Mouse (Mus musculus) heart, postnatal 14 days (tissue): ENCODE data around the gene Defb23. TPM values are rescaled to one million over a fixed set of nuclear protein-coding genes. Genes with fewer than 3 reads are reported as not detected.

Experiments
- DNase-seq, 2 experiments: peaks; one replicate each; pipeline ENCODE4 v3.0.0; 2021 to 2022
- intact Hi-C: fragments of 180-260 bp; cut with DNase I; formaldehyde crosslinking; loops from one replicate; pipeline ENCODE4 v1.15.1; 2025
- long read RNA-seq, 2 experiments: library from polyadenylated mRNA; stranded (forward); transcript quantifications; one replicate each; pipeline ENCODE4 v2.0.0; 2021
- total RNA-seq, 2 experiments: library from RNA; stranded (reverse); gene quantifications; 2 replicates each; pipeline ENCODE4 v1.2.3; 2021

Gene Defb23
- total RNA-seq: not detected
- long read RNA-seq, experiment 1: 0 reads
- long read RNA-seq, experiment 2: 0 reads

- no peak for DNase-seq
- intact Hi-C loops: no loop called here
Observed at GRCm38 (mm10) chr2:152464570-152465150, at the start of gene Defb23. Gene Defb23 (minus strand): TSS chr2:152464620.

- intact Hi-C loops: no loop called here
- DNase-seq: no peak
Observed at GRCm38 (mm10) chr2:152511592-152511991, 47.2 kb upstream of the Defb23 start, which contains the start of gene Defb26. Gene Defb26 (minus strand): TSS chr2:152511692.

DNA sequence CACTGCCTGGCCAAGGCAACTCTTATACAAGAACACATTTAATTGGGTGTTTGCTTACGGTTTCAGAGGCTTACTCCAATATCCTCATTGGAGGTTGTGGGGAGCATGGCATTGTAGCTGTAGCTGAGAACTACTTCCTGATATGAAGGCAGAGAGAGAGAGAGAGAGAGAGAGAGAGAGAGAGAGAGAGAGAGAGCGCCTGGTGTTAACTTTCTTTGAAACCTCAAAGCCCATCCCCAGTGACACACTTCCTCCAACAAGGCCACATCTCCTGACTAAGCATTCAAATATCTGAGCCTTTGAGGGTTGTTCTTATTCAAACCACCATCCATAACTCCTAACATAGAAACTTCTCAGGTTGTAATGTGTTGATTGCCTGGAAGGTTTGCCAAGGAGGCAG, 39.5 kb upstream of the Defb23 start:
- no peak for DNase-seq
- intact Hi-C loops: no loop called here

- intact Hi-C loops: no loop called here
- no peak for DNase-seq
Observed at GRCm38 (mm10) chr2:152500863-152501229, 36.4 kb upstream of the Defb23 start.

DNA sequence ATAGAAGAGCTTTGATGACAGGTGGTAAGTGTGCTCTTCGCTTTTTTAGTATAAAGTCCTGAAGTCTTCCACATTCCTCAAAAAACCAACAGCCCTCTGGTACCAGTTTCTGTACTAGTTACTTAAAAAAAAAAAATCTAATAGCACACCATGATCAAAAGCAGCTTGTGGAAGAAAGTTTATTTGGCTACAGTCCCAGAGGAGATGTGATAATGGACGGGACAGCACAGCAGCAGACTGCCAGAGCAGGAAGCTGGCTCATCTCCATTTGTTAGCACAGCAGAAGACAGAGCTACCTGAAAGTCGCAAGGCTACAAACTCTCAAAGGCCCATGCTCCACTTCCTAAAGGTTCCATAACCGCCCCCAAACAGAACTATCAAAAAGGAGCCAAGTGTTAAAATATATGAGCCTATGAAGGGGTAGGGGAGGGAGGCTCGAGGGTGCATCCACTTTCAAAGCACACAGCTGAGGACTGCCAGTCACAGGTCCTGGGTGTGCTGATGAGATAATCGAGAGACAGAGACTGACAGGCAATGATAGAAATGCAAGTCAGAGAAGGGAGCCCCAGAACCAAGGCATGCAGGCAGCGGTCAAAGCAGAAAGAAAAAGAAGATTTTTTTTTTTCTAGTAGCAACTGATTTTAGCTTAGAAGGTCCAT, 35.9 kb upstream of the Defb23 start:
- intact Hi-C loops: no loop called here
- no peak for DNase-seq

DNA sequence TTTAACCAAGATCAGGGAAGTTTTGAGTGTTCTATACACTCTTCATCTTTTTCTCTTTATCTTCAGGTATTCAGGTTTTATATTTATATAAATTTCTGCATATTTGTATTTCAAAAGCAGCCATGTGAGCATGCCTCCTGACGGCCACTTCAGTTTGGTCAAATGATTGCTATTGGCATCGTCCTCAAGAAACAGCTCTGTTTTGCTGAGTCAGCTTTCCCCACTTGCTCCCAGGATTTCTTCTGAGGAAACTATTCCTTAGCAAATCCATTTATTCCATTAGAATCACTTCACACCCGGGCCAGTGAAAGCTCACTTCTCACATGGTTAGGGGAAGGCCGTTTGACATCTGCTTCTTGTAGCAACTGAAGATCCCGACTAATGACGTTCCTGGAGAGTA, 33.6 kb upstream of the Defb23 start:
- intact Hi-C loops: no loop called here
- DNase-seq: no peak

- intact Hi-C loops: no loop called here
- no peak for DNase-seq
Observed at GRCm38 (mm10) chr2:152493151-152493550, 28.7 kb upstream of the Defb23 start.

DNA sequence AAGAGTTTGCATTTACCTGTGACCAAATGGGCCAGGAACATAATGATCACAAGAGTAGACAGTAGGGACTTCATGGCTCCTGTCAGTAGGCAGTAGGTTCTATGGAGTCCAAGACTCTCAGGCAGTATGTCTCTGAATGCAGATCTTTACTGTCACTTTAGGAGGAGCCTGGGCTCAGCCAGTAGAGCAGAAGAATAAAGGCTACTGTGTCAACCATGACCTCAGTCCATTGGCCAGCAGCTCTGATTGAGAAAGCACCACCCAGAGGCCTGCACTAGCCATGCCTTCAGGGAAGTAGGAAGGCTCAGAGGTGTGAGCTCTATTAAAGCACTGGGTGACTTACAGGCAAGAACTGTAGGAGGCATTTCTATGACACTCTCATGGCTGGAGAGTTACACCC, 25.6 kb upstream of the Defb23 start, which contains the start of gene Defb22:
Gene Defb22 (minus strand): TSS at position 101 of the 400 bp plus-strand sequence.
- DNase-seq: no peak
- intact Hi-C loops: no loop called here

- DNase-seq: no peak
- intact Hi-C loops: no loop called here
Observed at GRCm38 (mm10) chr2:152487024-152487423, 22.6 kb upstream of the Defb23 start.

GRCm38 (mm10) chr2:152481726-152482125, 17.3 kb upstream of the Defb23 start:
- intact Hi-C loops: no loop called here

GRCm38 (mm10) chr2:152480881-152481280, 16.5 kb upstream of the Defb23 start:
- DNase-seq: no peak
- intact Hi-C loops: no loop called here

More at GRCm38 (mm10) chr2:152481726-152482125, 17.3 kb upstream of the Defb23 start:
- DNase-seq: no peak

DNA sequence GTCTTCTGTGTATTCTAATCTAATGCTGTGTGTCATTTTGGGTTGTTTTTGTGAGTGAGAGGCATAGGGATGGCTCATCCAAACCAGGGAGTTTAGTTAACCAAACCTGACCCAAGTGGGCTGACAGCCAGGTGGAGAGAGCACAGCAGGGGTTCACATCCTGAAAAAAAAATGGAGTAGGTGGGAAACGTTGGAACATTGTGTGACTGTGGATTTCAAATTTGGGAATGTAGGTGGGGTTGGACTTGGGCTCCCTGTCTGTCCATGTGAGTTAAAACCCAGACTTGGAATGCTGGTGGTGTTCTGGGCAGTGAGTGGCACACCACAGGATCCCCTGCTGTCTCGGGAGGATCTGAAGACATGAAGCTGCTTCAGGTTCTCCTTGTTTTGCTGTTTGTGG, 12.3 kb upstream of the Defb23 start, which contains the start of gene Defb20:
Gene Defb20 (plus strand): TSS at position 301 of the 400 bp plus-strand sequence.
- DNase-seq: no peak
- intact Hi-C loops: no loop called here

DNA sequence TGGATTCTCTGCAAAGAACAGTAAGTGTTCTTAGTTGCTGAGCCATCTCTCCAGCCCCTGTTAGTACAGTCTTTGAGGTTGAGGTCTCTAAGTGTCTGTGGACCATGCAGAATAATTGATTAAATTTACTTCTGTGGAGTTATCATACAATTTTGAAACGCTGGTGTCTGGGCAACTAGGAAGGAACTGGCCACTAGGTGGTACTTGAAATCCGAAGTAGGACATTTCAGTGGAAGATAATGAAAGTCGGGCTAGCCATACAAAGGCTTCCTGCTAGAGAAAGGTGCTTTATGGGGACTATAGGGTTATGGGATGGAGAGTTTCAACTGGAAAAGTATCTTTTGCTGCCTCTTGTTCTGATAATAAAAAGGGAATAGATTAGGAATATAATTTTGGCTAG, 8.0 kb upstream of the Defb23 start:
- intact Hi-C loops: loop anchor here (5.0 kb wide), 1 partner anchor 70 kb away; the partner anchor contains the start of gene Defb29
- no peak for DNase-seq

GRCm38 (mm10) chr2:152470973-152471372, 6.6 kb upstream of the Defb23 start:
- intact Hi-C loops: loop anchor here (5.0 kb wide), 1 partner anchor 71 kb away; the partner anchor contains the start of gene Defb29
- DNase-seq: peak; percentile 15 to 56

DNA sequence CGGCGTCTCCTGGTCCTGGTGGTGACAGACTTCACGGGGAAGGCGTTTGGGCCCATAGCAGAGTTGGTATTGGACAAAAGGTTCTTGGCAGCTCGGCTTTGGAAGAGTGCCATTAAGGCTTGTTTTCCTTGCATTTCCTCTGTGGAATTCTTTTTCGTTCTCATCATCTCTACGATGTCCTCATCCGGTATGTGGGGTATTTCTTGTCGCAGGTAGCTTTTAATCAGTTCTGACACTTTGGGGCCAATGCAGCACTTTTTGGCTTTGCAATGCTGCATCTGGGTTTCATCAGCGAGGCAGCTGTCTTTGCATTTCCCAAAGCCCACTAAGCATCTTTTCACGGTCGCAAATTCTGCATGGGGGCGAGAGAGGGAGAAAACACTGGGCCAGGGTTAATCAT, 5.2 kb downstream of the Defb23 start:
- DNase-seq: no peak
- intact Hi-C loops: loop anchor here (10.0 kb wide), 1 partner anchor 206 kb away; the partner anchor contains the start of gene H13

DNA sequence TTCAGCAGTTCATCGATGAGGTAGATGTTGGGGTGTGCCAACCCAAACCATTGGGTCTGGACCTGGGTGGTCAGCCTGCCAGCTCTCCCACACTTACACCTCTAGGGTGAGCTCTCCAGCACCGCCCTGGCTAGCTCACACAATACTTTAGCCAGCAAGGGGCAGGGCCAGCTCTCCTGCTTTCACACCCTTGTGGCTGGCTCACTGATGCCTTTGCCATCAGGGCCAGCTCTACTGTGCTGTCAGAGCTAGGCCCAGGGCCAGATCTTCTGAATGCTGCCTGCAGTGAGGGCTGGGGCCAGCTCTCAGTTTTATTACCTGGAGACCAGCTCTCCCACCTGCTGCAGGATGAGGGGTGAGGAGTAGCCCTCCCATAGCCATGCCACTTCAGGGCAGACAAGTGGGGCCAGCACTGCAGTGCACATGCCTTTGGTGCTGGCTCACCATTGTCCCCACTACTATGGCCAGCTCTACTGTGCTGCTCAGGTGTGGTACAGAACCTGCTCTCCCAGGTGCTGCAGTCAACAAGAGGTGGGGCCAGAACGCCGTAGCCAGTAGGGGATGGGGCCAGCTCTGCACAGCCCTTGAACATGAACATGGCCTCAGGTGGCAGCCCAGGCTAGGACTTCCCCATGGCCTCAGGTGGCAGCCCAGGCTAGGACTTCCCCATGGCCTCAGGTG, 12.2 kb downstream of the Defb23 start:
- intact Hi-C loops: loop anchor here (5.0 to 10.0 kb wide), 2 partner anchors 90 to 213 kb away; partner anchors contain the start of genes Defb29 and H13
- peak; percentile 33 to 64 for DNase-seq

DNA sequence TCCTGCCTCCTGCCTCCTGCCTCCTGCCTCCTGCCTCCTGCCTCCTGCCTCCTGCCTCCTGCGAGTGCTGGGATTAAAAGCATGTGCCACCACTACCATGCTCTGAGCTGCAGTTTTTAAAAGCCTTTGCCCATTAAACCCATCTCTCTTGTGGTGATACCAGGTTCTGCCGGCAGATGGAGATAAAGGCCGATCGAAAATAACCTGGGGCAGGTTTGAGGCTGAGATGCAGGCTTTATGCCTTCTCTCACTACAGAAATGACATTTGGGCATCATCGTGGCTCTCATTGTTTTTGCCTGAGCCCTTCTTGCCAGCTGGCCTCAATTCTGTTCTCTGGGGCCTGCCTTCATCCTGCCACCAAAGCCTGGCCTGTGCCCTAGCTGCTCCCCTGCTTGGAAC, 14.2 kb downstream of the Defb23 start:
- DNase-seq: peak; percentile 51 to 74
- intact Hi-C loops: loop anchor here (5.0 to 10.0 kb wide), 2 partner anchors 92 to 215 kb away; partner anchors contain the start of genes Defb29 and H13

- DNase-seq: no peak
- intact Hi-C loops: no loop called here
Observed at GRCm38 (mm10) chr2:152447461-152447860, 17.0 kb downstream of the Defb23 start.

DNA sequence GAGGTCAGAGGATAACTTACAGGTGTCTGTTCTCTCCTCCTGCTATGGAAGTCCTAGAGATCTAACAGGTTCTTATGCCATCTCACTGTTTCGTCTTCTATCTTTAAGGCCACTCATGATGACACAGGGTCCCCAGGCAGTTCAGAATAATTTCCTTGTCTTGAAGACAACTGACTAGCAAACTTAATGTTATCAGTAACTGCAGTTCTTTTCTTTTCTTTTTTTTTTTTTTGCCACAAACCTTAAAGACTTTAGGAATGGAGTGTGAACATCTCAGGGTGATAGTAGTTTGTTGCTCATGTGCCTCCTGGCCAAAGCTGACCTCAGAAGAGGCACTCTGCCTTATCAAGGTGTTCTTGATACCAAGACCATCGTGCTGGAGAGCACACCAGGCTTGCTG, 17.8 kb downstream of the Defb23 start:
- no peak for DNase-seq
- intact Hi-C loops: no loop called here

GRCm38 (mm10) chr2:152443281-152443680, 21.1 kb downstream of the Defb23 start:
- intact Hi-C loops: no loop called here
- DNase-seq: no peak

DNA sequence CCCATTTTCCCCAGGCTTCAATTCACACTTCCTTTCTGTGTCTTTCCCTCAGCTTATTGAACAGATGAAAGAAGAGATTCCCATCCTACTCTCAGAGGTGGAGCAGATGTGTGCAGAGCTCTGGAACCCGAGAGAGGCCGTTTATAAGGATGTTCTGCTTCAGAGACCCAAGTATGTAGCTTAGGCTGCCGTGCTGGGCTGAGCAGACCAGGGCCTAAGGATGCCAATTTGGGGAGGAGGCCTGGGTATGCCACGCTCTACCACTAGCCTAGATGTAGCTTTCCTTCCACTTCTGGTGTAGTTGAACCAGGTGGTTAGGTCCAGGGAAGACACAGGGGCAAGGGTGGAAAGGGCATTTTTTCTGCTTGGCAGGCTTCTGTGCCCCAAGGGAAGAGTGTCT, 22.1 kb downstream of the Defb23 start:
- intact Hi-C loops: no loop called here
- no peak for DNase-seq
